30 mouse cellular contexts compared by ENCODE assay signal in the genomic region with DNA sequence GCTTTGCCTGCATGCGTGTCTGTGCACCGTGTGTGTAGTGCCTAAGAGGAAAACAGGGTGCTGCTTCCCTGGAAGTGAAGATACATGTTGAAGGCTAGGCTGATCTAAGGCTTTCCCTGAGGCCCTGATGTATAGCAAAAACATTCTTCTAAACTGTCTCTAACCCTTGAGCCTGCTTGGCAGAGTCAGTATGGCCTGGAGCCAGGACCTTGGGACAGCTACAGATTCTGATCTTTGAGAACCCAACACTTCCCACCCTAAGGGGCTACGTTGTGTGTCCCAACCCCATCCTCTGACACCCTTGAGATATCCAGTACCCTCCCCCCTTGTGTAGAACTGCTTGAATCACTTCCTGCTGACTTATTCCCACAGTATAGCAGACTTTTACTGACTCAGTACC. TPM values are rescaled to one million over a fixed set of nuclear protein-coding genes. Genes with fewer than 3 reads are reported as not detected.
DNase-seq lines count a peak whose midpoint lies in the region; ATAC-seq lines count a peak whose summit lies in the region.
"Had no signal": no experiment of that assay in that cellular context is flagged by ENCODE, and none has a peak within 500 bp of the region (broad histone marks: within the 10 kb centered on the region; RNA-seq: fewer than 3 reads in every experiment).

No protein-coding gene starts in this region.

- intact Hi-C loops in left cerebral cortex, postnatal 25 days (cut with DNase I): no loop called here

- DNase-seq in cerebellum, adult 9-11 months: peak; percentile 22
- no peak for DNase-seq in cerebellum, postnatal 36 days
- DNase-seq in adrenal gland, adult 8-10 months: peak; percentile 45
- no peak for DNase-seq in left cerebral cortex, postnatal 25 days (ENCODE audit: low spot score in 2 of 2)
- DNase-seq: forebrain, postnatal 0 days; gastrocnemius, postnatal 10 days; heart, postnatal 14 days; kidney, adult 2 months; layer of hippocampus, postnatal 36 days; liver, postnatal 0 days; lung, postnatal 36 days; right cerebral cortex, adult 18-20 months; thymus, adult 2 months; thymus, postnatal 36 days had no signal

- H3K36me3 ChIP-seq in megakaryocyte, embryonic 14.5 days (replicated peaks; ENCODE audit: low read length): peaks cover 55% of the 10 kb centered on the region

- peak overlapping the region; percentile 83 for H3K27ac ChIP-seq in brown adipose tissue, adult 24 weeks (replicated peaks; ENCODE audit: low read depth, low read length)
- H3K27ac ChIP-seq: embryonic facial prominence, embryonic 10.5 days; embryonic facial prominence, embryonic 15.5 days; forebrain, embryonic 12.5 days; hindbrain, embryonic 10.5 days; intestine, embryonic 15.5 days; kidney, postnatal 0 days; limb, embryonic 12.5 days; liver, embryonic 12.5 days; midbrain, embryonic 15.5 days; neural tube, embryonic 15.5 days had no signal

- no peak for ATAC-seq in megakaryocyte, adult 5-6 weeks (ENCODE audit: poor library complexity, severe bottlenecking)
- ATAC-seq: CD4-positive, CD25-positive, alpha-beta regulatory T cell, adult 4 months; forebrain, postnatal 0 days; hindbrain, embryonic 16.5 days; intestine, embryonic 15.5 days; liver, embryonic 12.5 days; liver, postnatal 0 days; midbrain, embryonic 15.5 days had no signal

- no peaks in the 10 kb centered on the region for H3K27me3 ChIP-seq in megakaryocyte, embryonic 14.5 days (replicated peaks)
- H3K27me3 ChIP-seq: embryonic facial prominence, embryonic 15.5 days; forebrain, embryonic 12.5 days; intestine, embryonic 15.5 days; limb, embryonic 12.5 days; liver, embryonic 12.5 days; midbrain, embryonic 15.5 days; neural tube, embryonic 15.5 days had no signal

- peaks cover 42% of the 10 kb centered on the region for H3K4me1 ChIP-seq in megakaryocyte, embryonic 14.5 days
- peaks cover 2% of the 10 kb centered on the region for H3K4me1 ChIP-seq in brown adipose tissue, adult 24 weeks (ENCODE audit: control insufficient read depth, insufficient read depth, insufficient read length, low read length)
- H3K4me1 ChIP-seq: intestine, embryonic 15.5 days had no signal

- H3K9me3 ChIP-seq in megakaryocyte, embryonic 14.5 days: no peaks in the 10 kb centered on the region
- H3K9me3 ChIP-seq: embryonic facial prominence, embryonic 10.5 days; embryonic facial prominence, embryonic 15.5 days; forebrain, embryonic 12.5 days; intestine, embryonic 15.5 days; limb, embryonic 12.5 days; liver, embryonic 12.5 days; midbrain, embryonic 15.5 days; neural tube, embryonic 15.5 days had no signal

- peak overlapping the region; percentile 46 for H3K4me3 ChIP-seq in megakaryocyte, embryonic 14.5 days (replicated peaks)
- peak overlapping the region; percentile 36; the same call in 1 of the 2 replicates for H3K4me3 ChIP-seq in brown adipose tissue, adult 24 weeks (ENCODE audit: insufficient read depth, low read depth, low read length)
- H3K4me3 ChIP-seq: embryonic facial prominence, embryonic 10.5 days; embryonic facial prominence, embryonic 15.5 days; forebrain, embryonic 12.5 days; hindbrain, embryonic 10.5 days; intestine, embryonic 15.5 days; limb, embryonic 12.5 days; liver, embryonic 12.5 days; midbrain, embryonic 15.5 days; neural tube, embryonic 15.5 days had no signal

RNA-seq across cellular contexts. Expression of a gene that starts 14.3 kb away (rescaled TPM):
- 26.3 and 36.1 TPM in 2 replicates for polyA plus RNA-seq in megakaryocyte, embryonic 14.5 days (2012; ENCODE audit: insufficient read depth, low replicate concordance)
- total RNA-seq in megakaryocyte, adult 5-6 weeks (2015): 47.8 and 54.0 TPM in 2 replicates
- 58.8 and 74.6 TPM in 2 replicates for total RNA-seq in megakaryocyte, adult 5-6 weeks (2017)
- 100 to 1,000 TPM; 159 to 252 (median 205) TPM for total RNA-seq in adrenal gland, adult 8-10 months (2022)
- polyA plus RNA-seq in brown adipose tissue, adult 24 weeks (2012; ENCODE audit: insufficient read depth, insufficient read length, missing spikeins): 477 and 502 TPM in 2 replicates
- 10 to 100 TPM; 15.8 to 19.0 TPM for total RNA-seq in left cerebral cortex, postnatal 25 days (2021)

RNA-seq across cellular contexts. Expression of a gene that starts 14.3 kb away (rescaled TPM):
- 0.63 and 3.8 TPM in 2 replicates for polyA plus RNA-seq in megakaryocyte, embryonic 14.5 days (2012; ENCODE audit: insufficient read depth, low replicate concordance)
- total RNA-seq in megakaryocyte, adult 5-6 weeks (2015): 36.4 and 39.4 TPM in 2 replicates
- 73.5 and 79.8 TPM in 2 replicates for total RNA-seq in megakaryocyte, adult 5-6 weeks (2017)
- total RNA-seq in adrenal gland, adult 8-10 months (2022): 10 to 100 TPM; 22.4 to 34.8 (median 27.5) TPM
- 12.3 and 15.6 TPM in 2 replicates for polyA plus RNA-seq in brown adipose tissue, adult 24 weeks (2012; ENCODE audit: insufficient read depth, insufficient read length, missing spikeins)
- total RNA-seq in left cerebral cortex, postnatal 25 days (2021): 10 to 100 TPM; 32.9 to 33.7 TPM

RNA-seq across cellular contexts. Expression of a gene that starts 52.6 kb away (rescaled TPM):
- polyA plus RNA-seq in megakaryocyte, embryonic 14.5 days (2012; ENCODE audit: insufficient read depth, low replicate concordance): 2.1 TPM in 1 of 2 replicates, not detected in the other
- 68.2 and 90.5 TPM in 2 replicates for total RNA-seq in megakaryocyte, adult 5-6 weeks (2015)
- 48.8 and 59.5 TPM in 2 replicates for total RNA-seq in megakaryocyte, adult 5-6 weeks (2017)
- total RNA-seq in adrenal gland, adult 8-10 months (2022): 10 to 100 TPM; 32.4 to 35.4 (median 32.6) TPM
- polyA plus RNA-seq in brown adipose tissue, adult 24 weeks (2012; ENCODE audit: insufficient read depth, insufficient read length, missing spikeins): 33.3 and 54.1 TPM in 2 replicates
- 10 to 100 TPM; 15.6 to 16.3 TPM for total RNA-seq in left cerebral cortex, postnatal 25 days (2021)

RNA-seq across cellular contexts. Expression of a gene that starts 53.9 kb away (rescaled TPM):
- polyA plus RNA-seq in megakaryocyte, embryonic 14.5 days (2012; ENCODE audit: insufficient read depth, low replicate concordance): 0.34 and 0.40 TPM in 2 replicates
- total RNA-seq in megakaryocyte, adult 5-6 weeks (2015): 5.3 and 7.3 TPM in 2 replicates
- total RNA-seq in megakaryocyte, adult 5-6 weeks (2017): 9.3 and 11.3 TPM in 2 replicates
- under 1 TPM; 0.24 to 0.95 (median 0.58) TPM for total RNA-seq in adrenal gland, adult 8-10 months (2022)
- polyA plus RNA-seq in brown adipose tissue, adult 24 weeks (2012; ENCODE audit: insufficient read depth, insufficient read length, missing spikeins): 0.29 and 0.32 TPM in 2 replicates
- total RNA-seq in left cerebral cortex, postnatal 25 days (2021): under 1 TPM; 0.11 to 0.14 TPM
- total RNA-seq: megakaryocyte-erythroid progenitor cell, adult 5-6 weeks had no signal
- polyA plus RNA-seq: forebrain, embryonic 12.5 days had no signal

Comparison
In these comparisons a context has a peak if more than half of its experiments do, and no peak if none do; other contexts are left out.
1. DNase-seq: peak in cerebellum, adult 9-11 months (single experiment) and adrenal gland, adult 8-10 months (single experiment); none in cerebellum, postnatal 36 days (0 of 2) and left cerebral cortex, postnatal 25 days (0 of 2).